Mouse (Mus musculus) neutrophil, adult 5-6 weeks (primary cell): ENCODE measurements around the gene Rcan2. TPM values are rescaled to one million over a fixed set of nuclear protein-coding genes. Genes with fewer than 3 reads are reported as not detected.

Experiments used
- ATAC-seq: fragments of 151-379, 151-347 bp; 2 replicates; pipeline ENCODE4 v1.8.0; 2017; ENCODE audit warnings: mild to moderate bottlenecking, moderate TSS enrichment; ENCODE audit not compliant: insufficient number of reproducible peaks, poor library complexity, low FRiP score, severe bottlenecking; ENCODE audit errors: extremely low read depth
- total RNA-seq: library from RNA; stranded (forward); fragments of 200-1000 nt; gene quantifications from 2 replicates; pipeline ENCODE4 v1.2.3, GENCODE M21; 2017

The Rcan2 gene
- total RNA-seq, 1 experiment from 2014 or later: not detected

GRCm38 (mm10) chr17:44040449-44040848, 239.3 kb downstream of the Rcan2 start:
- no peak for ATAC-seq

GRCm38 (mm10) chr17:44042301-44042700, 241.2 kb downstream of the Rcan2 start:
- no peak for ATAC-seq

GRCm38 (mm10) chr17:44042861-44043260, 241.7 kb downstream of the Rcan2 start:
- no peak for ATAC-seq

- ATAC-seq: 0 out of 2 replicates have a peak, but pooled peaks have one; percentile 36
These were observed 252.3 kb downstream of the Rcan2 start for GRCm38 (mm10) chr17:44053427-44053826.

- no peak for ATAC-seq
These were observed 256.0 kb downstream of the Rcan2 start for GRCm38 (mm10) chr17:44057123-44057522.

- ATAC-seq: no peak
These were observed 257.0 kb downstream of the Rcan2 start for GRCm38 (mm10) chr17:44058145-44058544.

- ATAC-seq: no peak
These were observed 259.6 kb downstream of the Rcan2 start for GRCm38 (mm10) chr17:44060781-44061180.

GRCm38 (mm10) chr17:44061289-44061890, 260.2 kb downstream of the Rcan2 start:
- no peak for ATAC-seq

GRCm38 (mm10) chr17:44068876-44069275, 267.7 kb downstream of the Rcan2 start:
- no peak for ATAC-seq

- ATAC-seq: no peak
These were observed 270.5 kb downstream of the Rcan2 start for GRCm38 (mm10) chr17:44071680-44072079.

- no peak for ATAC-seq
These were observed 274.4 kb downstream of the Rcan2 start for GRCm38 (mm10) chr17:44075601-44076000.

- ATAC-seq: peak; percentile 37; the same call in 1 of the 2 replicates
These were observed 275.0 kb downstream of the Rcan2 start for GRCm38 (mm10) chr17:44076051-44076680.

- ATAC-seq: no peak
These were observed 276.1 kb downstream of the Rcan2 start for GRCm38 (mm10) chr17:44077146-44077842.

- ATAC-seq: no peak
These were observed 276.7 kb downstream of the Rcan2 start for GRCm38 (mm10) chr17:44077843-44078160.

- ATAC-seq: peak; percentile 52; the same call in 1 of the 2 replicates
These were observed 277.6 kb downstream of the Rcan2 start, which contains the start of gene Enpp5 for GRCm38 (mm10) chr17:44078631-44079350. TSS of gene Enpp5 (plus strand) at chr17:44078813.

GRCm38 (mm10) chr17:44083156-44083555, 282.0 kb downstream of the Rcan2 start:
- ATAC-seq: no peak

GRCm38 (mm10) chr17:44088226-44088625, 287.1 kb downstream of the Rcan2 start:
- ATAC-seq: no peak
